Mouse (Mus musculus) right cerebral cortex, adult 2 months (tissue): ENCODE data around the gene Gm30737.
"Not testable (repeated sequence)": the region's sequence is repeated elsewhere in the genome, so short reads cannot be mapped to it uniquely, and the experiment has no call there.

Experiments used
- DNase-seq, 2 experiments: peaks; one replicate each; pipeline ENCODE4 v3.0.0; 2021 to 2022; ENCODE audit warnings: low spot score in 2 of 2

Gene Gm30737

GRCm38 (mm10) chrY:14400410-14400809, at the start of gene Gm30737:
Gene Gm30737 (plus strand): TSS chrY:14400710.
- not testable (repeated sequence) for DNase-seq
